Mouse (Mus musculus): ENCODE data around the gene 9530077C05Rik. TPM values are rescaled to one million over a fixed set of nuclear protein-coding genes. Genes with fewer than 3 reads are reported as not detected.

Gene 9530077C05Rik
- polyA plus RNA-seq, 1 experiment from 2014 or later = 16.6 TPM

- Histone ChIP-seq H3K27ac (no peak overlapping the region), H3K27me3 (replicated peaks) (no peaks in the 10 kb centered on the region), H3K9me3 (no peaks in the 10 kb centered on the region), H3K4me3 (no peak overlapping the region; the same call in 1 of the 2 replicates), H3K4me1 (peaks cover 7% of the 10 kb centered on the region), H3K36me3 (replicated peaks) (no peaks in the 10 kb centered on the region), H3K9ac (no peak overlapping the region), H3K4me2 (peak overlapping the region; percentile 63)
- ATAC-seq (replicated peaks) = no peak
- WGBS = 80% methylated on average over 8 of the region's 8 CpGs
These were observed 57.6 kb downstream of the 9530077C05Rik start for GRCm38 (mm10) chr9:22468899-22469259.

GRCm38 (mm10) chr9:22469643-22470042 is 58.3 kb downstream of the 9530077C05Rik start, which contains the start of gene Rp9:
TSS of gene Rp9 (minus strand) at chr9:22469743.
- Histone ChIP-seq H3K27me3 (replicated peaks) (no peaks in the 10 kb centered on the region), H3K4me1 (peaks cover 7% of the 10 kb centered on the region), H3K9me3 (no peaks in the 10 kb centered on the region), H3K27ac (peak within 1 kb of the TSS; percentile 94), H3K9ac (peak within 1 kb of the TSS; percentile 95), H3K4me2 (peak within 1 kb of the TSS; percentile 63), H3K4me3 (peak within 1 kb of the TSS; percentile 87), H3K36me3 (replicated peaks) (no peaks in the 10 kb centered on the region)
- 85% methylated on average over 3 of the region's 3 CpGs for WGBS
- no peak for ATAC-seq (replicated peaks)

GRCm38 (mm10) chr9:22475424-22475868 is 64.1 kb downstream of the 9530077C05Rik start, which contains the start of gene Bbs9:
TSS of gene Bbs9 (plus strand) at chr9:22475715.
- H3K4me1 ChIP-seq = peaks cover 17% of the 10 kb centered on the region
- peak within 1 kb of the TSS; percentile 76 for H3K4me2 ChIP-seq
- H3K27me3 ChIP-seq (replicated peaks) = no peaks in the 10 kb centered on the region
- no peaks in the 10 kb centered on the region for H3K9me3 ChIP-seq
- under 1% methylated on average over 25 of the region's 25 CpGs for WGBS
- H3K27ac ChIP-seq = peak within 1 kb of the TSS; percentile 83
- peak; percentile 99 for ATAC-seq (replicated peaks)
- H3K36me3 ChIP-seq (replicated peaks) = no peaks in the 10 kb centered on the region
- H3K4me3 ChIP-seq = peak within 1 kb of the TSS; percentile 50
- H3K9ac ChIP-seq = peak within 1 kb of the TSS; percentile 52

- no peaks in the 10 kb centered on the region for H3K9me3 ChIP-seq
- peaks cover 17% of the 10 kb centered on the region for H3K4me1 ChIP-seq
- H3K4me2 ChIP-seq = peak overlapping the region; percentile 76
- H3K9ac ChIP-seq = peak overlapping the region; percentile 52
- H3K27me3 ChIP-seq (replicated peaks) = no peaks in the 10 kb centered on the region
- no peaks in the 10 kb centered on the region for H3K36me3 ChIP-seq (replicated peaks)
- peak; percentile 19 for ATAC-seq (replicated peaks)
- H3K4me3 ChIP-seq = peak overlapping the region; percentile 50
- peak overlapping the region; percentile 83 for H3K27ac ChIP-seq
- WGBS = 4% methylated on average over 10 of the region's 10 CpGs
These were observed 65.0 kb downstream of the 9530077C05Rik start for GRCm38 (mm10) chr9:22476265-22476664.

- Histone ChIP-seq H3K4me1 (peaks cover 17% of the 10 kb centered on the region), H3K4me2 (no peak overlapping the region), H3K36me3 (replicated peaks) (no peaks in the 10 kb centered on the region), H3K9me3 (no peaks in the 10 kb centered on the region), H3K27me3 (replicated peaks) (no peaks in the 10 kb centered on the region), H3K4me3 (no peak overlapping the region), H3K9ac (no peak overlapping the region), H3K27ac (no peak overlapping the region)
- WGBS = 91% methylated on average over 8 of the region's 8 CpGs
- ATAC-seq (replicated peaks) = no peak
These were observed 67.6 kb downstream of the 9530077C05Rik start for GRCm38 (mm10) chr9:22478946-22479345.

- Histone ChIP-seq H3K36me3 (replicated peaks) (no peaks in the 10 kb centered on the region), H3K27ac (no peak overlapping the region), H3K4me1 (no peaks in the 10 kb centered on the region), H3K9me3 (no peaks in the 10 kb centered on the region), H3K27me3 (replicated peaks) (no peaks in the 10 kb centered on the region), H3K4me3 (no peak overlapping the region), H3K4me2 (no peak overlapping the region), H3K9ac (no peak overlapping the region)
- ATAC-seq (replicated peaks) = no peak
- 95% methylated on average over 8 of the region's 8 CpGs for WGBS
These were observed 72.7 kb downstream of the 9530077C05Rik start for GRCm38 (mm10) chr9:22483866-22484561.

- no peak overlapping the region for H3K4me2 ChIP-seq
These were observed 73.4 kb downstream of the 9530077C05Rik start for GRCm38 (mm10) chr9:22484562-22485308.

GRCm38 (mm10) chr9:22486211-22486610 is 74.9 kb downstream of the 9530077C05Rik start:
- Histone ChIP-seq H3K9ac (no peak overlapping the region), H3K4me2 (no peak overlapping the region), H3K36me3 (replicated peaks) (no peaks in the 10 kb centered on the region), H3K4me1 (no peaks in the 10 kb centered on the region), H3K9me3 (no peaks in the 10 kb centered on the region), H3K27ac (no peak overlapping the region), H3K27me3 (replicated peaks) (no peaks in the 10 kb centered on the region), H3K4me3 (no peak overlapping the region)
- 89% methylated on average over 7 of the region's 7 CpGs for WGBS
- ATAC-seq (replicated peaks) = no peak

More at GRCm38 (mm10) chr9:22484562-22485308, 73.4 kb downstream of the 9530077C05Rik start:
- H3K4me1 ChIP-seq = no peaks in the 10 kb centered on the region
- no peaks in the 10 kb centered on the region for H3K27me3 ChIP-seq (replicated peaks)
- H3K9ac ChIP-seq = no peak overlapping the region
- 94% methylated on average over 12 of the region's 12 CpGs for WGBS
- ATAC-seq (replicated peaks) = no peak
- H3K9me3 ChIP-seq = no peaks in the 10 kb centered on the region
- no peak overlapping the region for H3K4me3 ChIP-seq
- no peaks in the 10 kb centered on the region for H3K36me3 ChIP-seq (replicated peaks)
- no peak overlapping the region for H3K27ac ChIP-seq

- H3K4me1 ChIP-seq = no peaks in the 10 kb centered on the region
- H3K9me3 ChIP-seq = no peaks in the 10 kb centered on the region
- no peak overlapping the region for H3K9ac ChIP-seq
- H3K27me3 ChIP-seq (replicated peaks) = no peaks in the 10 kb centered on the region
- 61% methylated on average over 9 of the region's 9 CpGs for WGBS
- no peak overlapping the region for H3K4me3 ChIP-seq
- H3K27ac ChIP-seq = no peak overlapping the region
- no peaks in the 10 kb centered on the region for H3K36me3 ChIP-seq (replicated peaks)
- ATAC-seq (replicated peaks) = no peak
- H3K4me2 ChIP-seq = no peak overlapping the region
These were observed 77.7 kb downstream of the 9530077C05Rik start for GRCm38 (mm10) chr9:22488963-22489362.

Other genes starting within 250 kb of the 9530077C05Rik start
- 0.41 and 0.48 TPM in 2 replicates for gene Zfp872, start 223.4 kb upstream of the 9530077C05Rik start, polyA plus RNA-seq (2015; fragmentation: Nextera tagmentation; extraction: Ambion mirVana)
- gene Zfp809, start 185.8 kb upstream of the 9530077C05Rik start, polyA plus RNA-seq (2015; fragmentation: Nextera tagmentation; extraction: Ambion mirVana) = 10.3 and 11.4 TPM in 2 replicates
- 11.4 and 13.2 TPM in 2 replicates for gene Zfp599, start 151.6 kb upstream of the 9530077C05Rik start, polyA plus RNA-seq (2015; fragmentation: Nextera tagmentation; extraction: Ambion mirVana)
- gene Zfp810, start 103.9 kb upstream of the 9530077C05Rik start, polyA plus RNA-seq (2015; fragmentation: Nextera tagmentation; extraction: Ambion mirVana) = 32.4 and 39.2 TPM in 2 replicates
- 4.5 and 4.7 TPM in 2 replicates for gene Anln, start 22.3 kb upstream of the 9530077C05Rik start, polyA plus RNA-seq (2015; fragmentation: Nextera tagmentation; extraction: Ambion mirVana)
- gene Gm17545, start 42.8 kb downstream of the 9530077C05Rik start, polyA plus RNA-seq (2015; fragmentation: Nextera tagmentation; extraction: Ambion mirVana) = not detected in 2 replicates
- gene Rp9, start 58.2 kb downstream of the 9530077C05Rik start, polyA plus RNA-seq (2015; fragmentation: Nextera tagmentation; extraction: Ambion mirVana) = 70.9 TPM in 2 replicates
- gene Bbs9, start 64.2 kb downstream of the 9530077C05Rik start, polyA plus RNA-seq (2015; fragmentation: Nextera tagmentation; extraction: Ambion mirVana) = 24.9 and 25.0 TPM in 2 replicates

All from midbrain, embryonic 15.5 days (tissue).